Mouse (Mus musculus) kidney, adult 2 months (tissue): Measurements from ENCODE around the gene Capn13. TPM values are rescaled to one million over a fixed set of nuclear protein-coding genes. Genes with fewer than 3 reads are reported as not detected.
"Not testable (repeated sequence)": the region's sequence is repeated elsewhere in the genome, so short reads cannot be mapped to it uniquely, and the experiment has no call there.

Experiments used
- DNase-seq: peaks from one replicate; pipeline ENCODE4 v3.0.0; 2021
- H3K27ac ChIP-seq: fragments of 200-500 bp; 2 replicates; pipeline ENCODE4 v1.5.1; 2012; ENCODE audit warnings: low read depth, low read length, control low read depth, inconsistent platforms; ENCODE audit not compliant: insufficient read depth
- H3K27me3 ChIP-seq: fragments of 200-500 bp; replicated peaks from 2 replicates; pipeline ENCODE4 v1.6.1; 2012; ENCODE audit warnings: mild to moderate bottlenecking, moderate library complexity, low read length, inconsistent platforms; ENCODE audit not compliant: control insufficient read depth, insufficient read depth
- H3K36me3 ChIP-seq: fragments of 200-500 bp; 2 replicates; pipeline ENCODE4 v1.6.1; 2012; ENCODE audit warnings: mild to moderate bottlenecking, moderate library complexity, low read length, inconsistent platforms; ENCODE audit not compliant: control insufficient read depth, insufficient read depth
- H3K4me1 ChIP-seq: fragments of 200-500 bp; 2 replicates; pipeline ENCODE4 v1.6.1; 2011; ENCODE audit warnings: low read length; ENCODE audit not compliant: control insufficient read depth, insufficient read depth
- H3K4me3 ChIP-seq: fragments of 200-500 bp; 2 replicates; pipeline ENCODE4 v1.5.1; 2011; ENCODE audit warnings: mild to moderate bottlenecking, low read depth, low read length, control low read depth; ENCODE audit not compliant: insufficient read depth
- CTCF ChIP-seq: fragments of 200-500 bp; conservative IDR thresholded peaks from 2 replicates; pipeline ENCODE4 v1.5.1; 2011; ENCODE audit warnings: low read depth, mild to moderate bottlenecking, control low read depth, low read length, moderate library complexity, mixed read lengths; ENCODE audit not compliant: insufficient read depth, insufficient read length
- POLR2A ChIP-seq: fragments of 200-500 bp; IDR thresholded peaks from one replicate; pipeline ENCODE4 v1.6.1; 2011; ENCODE audit warnings: low read depth, low read length, control low read depth
- WGBS: fragments of 180-500 bp; shearing (Covaris S2); methylation state at CpG from one replicate; pipeline ENCODE4 v1.1.7; 2018; 5-methylcytosine and 5-hydroxymethylcytosine counted together
- polyA plus RNA-seq: library from polyadenylated mRNA; depleted of rRNA; stranded (reverse); fragments of >200 nt; gene quantifications from 2 replicates; pipeline ENCODE4 v1.2.3, GENCODE M21; 2012

Gene Capn13
- polyA plus RNA-seq, 1 experiment = 0.61 TPM

DNA sequence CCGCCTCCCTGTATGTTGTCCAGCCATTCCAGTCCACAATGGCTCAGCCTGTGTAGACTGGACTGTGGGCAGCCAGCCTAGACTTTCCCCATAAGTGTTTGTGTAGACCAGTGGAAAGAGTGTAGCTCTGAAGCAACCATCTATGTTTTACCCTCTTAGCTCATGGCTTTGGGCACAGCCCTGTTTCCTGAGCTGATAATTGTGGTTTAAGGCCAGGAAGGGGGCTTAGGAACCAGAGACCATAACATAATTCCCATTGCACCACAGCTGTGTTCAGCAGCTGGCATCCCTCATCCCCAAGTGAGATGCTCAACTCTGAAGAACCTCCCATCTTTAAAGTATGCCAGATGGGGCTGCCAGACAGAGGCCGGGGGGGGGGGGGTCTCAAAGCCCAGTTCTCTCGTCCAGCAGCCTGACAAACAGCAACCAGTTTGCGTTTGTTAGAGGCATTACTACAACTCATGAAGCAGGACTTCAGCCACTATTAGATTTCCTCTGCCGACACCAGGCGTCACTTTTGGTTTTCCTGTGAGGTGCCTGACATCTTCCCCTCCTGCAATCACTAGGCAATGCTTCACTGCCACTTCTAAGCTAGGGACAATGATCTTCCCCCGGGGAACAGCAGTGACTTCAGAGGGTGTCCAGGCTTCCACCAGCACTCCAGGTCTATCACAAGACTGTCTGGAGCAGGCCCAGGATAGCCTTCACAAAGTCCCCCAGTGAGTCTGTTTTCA is 100.4 kb downstream of the Capn13 start:
- 51% methylated on average over 7 of the region's 7 CpGs for WGBS
- Histone ChIP-seq H3K36me3 (no peaks in the 10 kb centered on the region), H3K4me1 (no peaks in the 10 kb centered on the region), H3K27me3 (no peaks in the 10 kb centered on the region), H3K27ac (no peak overlapping the region), H3K4me3 (no peak overlapping the region)
- TF ChIP-seq POLR2A (no peak), CTCF (no peak)
- no peak for DNase-seq

DNA sequence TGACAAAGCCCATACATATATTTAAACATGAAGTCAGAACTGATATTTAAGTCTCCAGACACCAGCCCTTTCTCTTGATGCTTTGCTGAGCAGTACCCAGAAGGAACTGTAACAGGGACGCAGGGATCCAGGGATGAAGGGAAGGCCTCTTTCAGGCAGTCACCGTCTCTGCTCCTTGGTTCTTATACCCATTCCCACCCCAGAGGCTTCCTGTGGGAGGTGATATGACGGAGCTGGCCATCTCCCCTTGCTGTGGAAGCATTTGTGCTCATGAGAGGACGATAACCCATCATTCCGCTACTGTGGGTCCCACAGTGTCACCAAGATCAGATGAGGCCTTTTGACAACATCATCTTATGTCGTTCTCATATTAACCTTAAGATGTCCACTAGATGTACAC is 101.7 kb downstream of the Capn13 start:
- 90% methylated on average over 6 of the region's 6 CpGs for WGBS
- no peak for TF ChIP-seq POLR2A
- TF ChIP-seq CTCF = no peak
- DNase-seq = no peak

DNA sequence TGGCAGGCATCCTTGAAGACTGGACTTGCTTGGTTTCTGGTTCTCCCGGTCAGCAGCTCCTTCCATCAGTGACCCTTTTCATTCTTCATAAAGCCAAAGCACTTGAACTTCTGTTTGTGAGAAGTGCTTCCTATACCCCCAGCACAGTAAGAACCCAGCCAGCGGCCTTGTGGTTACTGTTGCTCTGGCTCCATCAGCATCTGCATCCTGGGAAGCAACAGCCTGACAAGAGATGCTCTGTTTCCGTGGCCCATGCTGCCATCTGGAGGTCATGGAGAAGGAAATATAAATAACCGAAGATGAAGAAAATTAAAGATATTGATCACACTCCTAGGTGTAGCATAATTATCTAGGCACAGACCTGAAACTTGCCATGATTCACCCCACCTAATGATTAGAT is 103.8 kb downstream of the Capn13 start:
- no peaks in the 10 kb centered on the region for H3K27me3 ChIP-seq
- no peaks in the 10 kb centered on the region for H3K36me3 ChIP-seq
- no peak overlapping the region for H3K27ac ChIP-seq
- H3K4me3 ChIP-seq = no peak overlapping the region
- TF ChIP-seq CTCF (peak; percentile 70), POLR2A (no peak)
- DNase-seq = peak; percentile 59
- WGBS = 36% methylated on average over 4 of the region's 4 CpGs
- H3K4me1 ChIP-seq = no peaks in the 10 kb centered on the region

More for the DNA sequence above, 101.7 kb downstream of the Capn13 start:
- H3K36me3 ChIP-seq = no peaks in the 10 kb centered on the region
- no peaks in the 10 kb centered on the region for H3K4me1 ChIP-seq
- no peak overlapping the region for H3K27ac ChIP-seq
- H3K4me3 ChIP-seq = no peak overlapping the region
- H3K27me3 ChIP-seq = no peaks in the 10 kb centered on the region

DNA sequence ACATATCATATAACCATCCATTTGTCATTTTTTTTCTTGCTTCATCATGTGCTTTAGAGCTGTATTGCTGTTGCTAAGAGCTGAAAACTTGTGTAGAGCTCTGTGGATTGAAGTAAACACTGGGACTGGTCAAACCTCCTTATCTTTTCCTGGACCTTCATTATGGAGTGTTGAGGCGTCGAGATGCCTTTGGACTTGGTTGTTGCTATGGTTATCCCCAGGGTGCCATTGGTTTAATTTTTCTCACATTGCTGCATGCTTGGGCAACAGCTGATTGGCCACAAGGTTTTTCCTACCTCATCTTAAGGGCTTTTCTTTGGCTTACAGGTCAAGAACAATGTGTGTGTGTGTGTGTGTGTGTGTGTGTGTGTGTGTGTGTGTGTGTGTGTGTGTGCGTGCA is 107.4 kb downstream of the Capn13 start:
- no peak for DNase-seq
- no peak overlapping the region for H3K27ac ChIP-seq
- no peak overlapping the region for H3K4me3 ChIP-seq
- H3K4me1 ChIP-seq = no peaks in the 10 kb centered on the region
- no peaks in the 10 kb centered on the region for H3K27me3 ChIP-seq
- TF ChIP-seq CTCF (no peak), POLR2A (no peak)
- WGBS = 73% methylated on average over 3 of the region's 3 CpGs
- no peaks in the 10 kb centered on the region for H3K36me3 ChIP-seq

DNA sequence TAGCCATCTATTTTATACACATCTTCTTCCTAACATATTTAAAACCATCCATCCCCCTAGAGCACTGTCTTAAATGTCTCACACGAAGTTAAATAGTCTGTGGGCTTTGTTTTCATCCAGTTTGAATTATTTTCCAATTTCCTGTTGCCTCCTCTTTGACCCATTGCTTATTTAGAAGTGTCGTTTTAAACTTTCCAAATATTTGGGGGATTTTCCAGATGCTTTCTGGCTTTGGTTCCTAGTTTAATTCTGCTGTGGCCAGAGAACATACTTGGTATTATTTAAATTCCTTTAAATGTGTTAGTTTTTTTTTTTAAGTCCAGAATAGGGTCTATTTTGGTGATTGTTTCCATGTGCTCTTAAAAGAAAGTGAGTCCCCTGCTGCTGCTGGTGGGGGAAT is 116.4 kb downstream of the Capn13 start:
- TF ChIP-seq CTCF = no peak
- TF ChIP-seq POLR2A = no peak
- no peaks in the 10 kb centered on the region for H3K27me3 ChIP-seq
- peak overlapping the region; percentile 27; the same call in 1 of the 2 replicates for H3K27ac ChIP-seq
- 35% methylated on average over 2 of the region's 2 CpGs for WGBS
- peak; percentile 41 for DNase-seq
- H3K4me1 ChIP-seq = 0 out of 2 replicates have a peak, but pooled peaks cover 2% of the 10 kb centered on the region
- H3K4me3 ChIP-seq = no peak overlapping the region
- H3K36me3 ChIP-seq = no peaks in the 10 kb centered on the region

DNA sequence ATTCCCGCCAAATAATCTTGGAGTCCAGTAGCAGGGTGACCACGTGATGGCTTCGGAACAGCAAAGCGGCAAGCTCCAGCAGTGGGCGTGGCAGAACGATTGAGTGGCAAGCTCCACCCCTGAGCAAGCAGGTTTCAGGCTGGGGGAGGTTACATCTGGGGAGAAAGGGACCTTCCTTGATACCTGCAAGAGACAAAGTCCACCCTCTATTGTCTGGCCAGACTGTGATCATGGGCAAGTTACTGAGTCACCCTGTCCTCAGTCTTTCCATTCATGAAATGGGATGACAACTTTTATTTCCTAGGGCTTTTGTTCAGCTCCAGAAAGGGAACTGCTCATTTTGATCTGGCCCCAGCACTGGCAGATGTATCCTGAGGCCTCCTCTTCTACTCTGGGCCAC is 118.0 kb downstream of the Capn13 start:
- not testable (repeated sequence) for H3K36me3 ChIP-seq, H3K4me1 ChIP-seq, H3K4me3 ChIP-seq, H3K27me3 ChIP-seq, DNase-seq, H3K27ac ChIP-seq
- WGBS = 44% methylated on average over 6 of the region's 6 CpGs

DNA sequence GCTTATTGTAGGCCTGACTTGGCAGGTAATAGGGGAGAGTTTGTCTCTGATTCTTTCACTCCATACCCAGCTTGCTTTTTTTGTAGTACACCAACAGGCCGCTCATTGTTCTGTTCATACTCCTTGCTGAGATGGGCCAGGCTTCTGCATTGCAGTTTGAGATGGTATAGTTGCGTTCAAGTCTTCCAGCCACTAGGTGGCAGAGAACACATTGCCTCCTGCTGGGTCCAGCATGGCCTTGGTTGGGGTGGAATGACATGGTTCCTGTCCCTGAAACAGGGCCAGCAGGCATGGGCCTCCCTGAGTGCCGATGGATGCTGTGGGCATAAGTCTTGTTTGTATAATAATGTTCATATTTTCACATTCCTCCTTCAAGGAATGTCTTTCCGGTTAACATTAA is 122.9 kb downstream of the Capn13 start:
- Histone ChIP-seq H3K4me1 (no peaks in the 10 kb centered on the region), H3K4me3 (no peak overlapping the region), H3K27me3 (no peaks in the 10 kb centered on the region), H3K27ac (no peak overlapping the region), H3K36me3 (no peaks in the 10 kb centered on the region)
- no peak for DNase-seq
- WGBS = 95% methylated on average over 4 of the region's 4 CpGs
- TF ChIP-seq POLR2A (no peak), CTCF (peak; percentile 34; the same call in 1 of the 2 replicates)
